Mouse (Mus musculus): ENCODE measurements at regions not wholly inside any gene's neighbourhood (a gene's known extent, or its start where the extent isn't known, plus 50 kb on each side); places are given as distances from the start of the nearest gene placed in this dataset.

DNA sequence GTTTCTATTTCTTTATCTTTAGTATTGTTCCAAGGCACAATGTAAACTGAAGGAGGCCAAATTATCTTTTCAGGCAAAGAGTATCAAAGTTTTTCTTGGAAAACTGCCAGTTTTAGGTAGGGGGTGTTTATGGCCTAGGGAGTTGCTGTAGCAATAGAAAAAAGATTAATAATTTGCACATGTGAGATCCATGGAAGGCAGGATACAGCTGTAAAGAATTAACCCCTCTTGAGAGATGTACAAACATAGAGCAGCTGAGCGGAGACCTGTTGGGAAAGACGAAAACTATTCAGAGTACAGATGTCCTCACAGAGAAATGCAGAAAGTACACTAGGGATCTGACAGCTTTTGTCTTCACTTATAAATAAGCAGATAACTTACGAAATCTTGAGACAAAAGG, 176.8 kb downstream of the Fign start:
- Histone ChIP-seq H3K79me2 (ENCODE audit: control insufficient read depth, insufficient read depth) (no peaks in the 10 kb centered on the region), H3K4me2 (ENCODE audit: low read depth) (no peak overlapping the region), H3ac (ENCODE audit: control insufficient read depth, insufficient read length) (no peak overlapping the region), H3K36me3 (ENCODE audit: control insufficient read depth, insufficient read depth) (no peaks in the 10 kb centered on the region), H3K4me3 (no peak overlapping the region), H3K27me3 (ENCODE audit: control insufficient read depth, insufficient read depth, insufficient read length) (no peaks in the 10 kb centered on the region)
- TF ChIP-seq CEBPB (IDR thresholded peaks at IDR 0.05; ENCODE audit: insufficient read depth, poor library complexity, severe bottlenecking): no peak
- no peak for TF ChIP-seq SRF (IDR thresholded peaks at IDR 0.05; ENCODE audit: control insufficient read depth, insufficient read length, low read depth)
- no peak for TF ChIP-seq TCF12 (IDR thresholded peaks at IDR 0.05; ENCODE audit: insufficient read depth, poor library complexity, severe bottlenecking)
- no peak for TF ChIP-seq MYOG (IDR thresholded peaks at IDR 0.05; ENCODE audit: control insufficient read depth in 1 of 3, insufficient read depth in 1 of 3, insufficient read length in 2 of 3, low read depth in 2 of 3)
- no peak for TF ChIP-seq MAX (IDR thresholded peaks at IDR 0.05; ENCODE audit: low read depth)
- no peak for TF ChIP-seq USF1 (IDR thresholded peaks at IDR 0.05; ENCODE audit: low read depth)
- TF ChIP-seq MYOD1 (IDR thresholded peaks at IDR 0.05; ENCODE audit: control insufficient read depth in 1 of 3, insufficient read length in 2 of 3, low read depth in 2 of 3): no peak
- TF ChIP-seq REST (IDR thresholded peaks at IDR 0.05; ENCODE audit: insufficient read depth, insufficient read length): no peak
- TF ChIP-seq POLR2AphosphoS2 (IDR thresholded peaks at IDR 0.05; ENCODE audit: insufficient read length, low read depth): no peak

DNA sequence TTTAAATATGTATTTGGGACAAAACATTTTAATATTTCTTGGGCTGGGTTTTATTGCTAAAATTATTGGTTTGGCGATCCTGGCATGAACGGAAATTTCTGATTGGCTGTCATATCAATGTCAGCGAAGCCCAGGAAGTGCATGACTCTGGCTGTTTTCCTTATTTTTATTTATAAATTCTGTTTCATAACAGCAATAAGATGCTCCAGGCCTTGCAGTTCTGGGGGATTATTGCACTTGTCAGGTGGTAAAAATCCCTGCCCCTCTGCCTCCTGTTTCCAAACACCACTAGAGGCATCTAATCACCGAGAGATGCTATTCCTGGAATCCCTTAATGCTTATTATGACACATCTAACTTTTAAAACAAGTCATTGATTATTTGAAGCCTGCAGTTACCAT, 177.8 kb downstream of the Fign start:
- H3K4me2 ChIP-seq (ENCODE audit: low read depth): no peak overlapping the region
- no peaks in the 10 kb centered on the region for H3K79me2 ChIP-seq (ENCODE audit: control insufficient read depth, insufficient read depth)
- TF ChIP-seq MYOD1 (IDR thresholded peaks at IDR 0.05; ENCODE audit: control insufficient read depth in 1 of 3, insufficient read length in 2 of 3, low read depth in 2 of 3) (no peak), MAX (IDR thresholded peaks at IDR 0.05; ENCODE audit: low read depth) (no peak), POLR2AphosphoS2 (IDR thresholded peaks at IDR 0.05; ENCODE audit: insufficient read length, low read depth) (no peak), SRF (IDR thresholded peaks at IDR 0.05; ENCODE audit: control insufficient read depth, insufficient read length, low read depth) (no peak), USF1 (IDR thresholded peaks at IDR 0.05; ENCODE audit: low read depth) (no peak), CEBPB (IDR thresholded peaks at IDR 0.05; ENCODE audit: insufficient read depth, poor library complexity, severe bottlenecking) (no peak)
- no peak overlapping the region for H3ac ChIP-seq (ENCODE audit: control insufficient read depth, insufficient read length)
- H3K4me3 ChIP-seq: no peak overlapping the region
- no peaks in the 10 kb centered on the region for H3K36me3 ChIP-seq (ENCODE audit: control insufficient read depth, insufficient read depth)
- H3K27me3 ChIP-seq (ENCODE audit: control insufficient read depth, insufficient read depth, insufficient read length): no peaks in the 10 kb centered on the region

DNA sequence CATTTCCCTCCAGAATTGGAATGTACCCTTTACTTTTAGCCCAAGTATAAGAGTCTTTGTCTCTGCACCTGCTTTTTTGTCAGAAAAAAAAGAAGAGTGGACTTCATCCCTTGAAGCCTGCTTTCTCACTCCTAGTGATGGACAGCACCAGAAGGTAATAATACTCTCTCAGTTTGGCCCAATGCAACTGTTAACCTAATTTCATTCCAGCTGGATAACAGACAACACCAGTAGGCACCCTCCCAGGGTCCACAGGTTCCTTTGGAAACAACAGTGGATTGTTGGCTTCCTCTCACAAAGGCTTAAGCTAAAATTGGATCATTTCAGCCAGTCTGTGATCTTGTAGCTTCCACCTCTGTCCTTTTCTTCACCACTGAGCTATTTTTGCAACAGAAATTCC, 197.2 kb downstream of the Fign start:
- Histone ChIP-seq H3K4me2 (ENCODE audit: low read depth) (no peak overlapping the region), H3K4me3 (no peak overlapping the region), H3K79me2 (ENCODE audit: control insufficient read depth, insufficient read depth) (no peaks in the 10 kb centered on the region), H3K36me3 (ENCODE audit: control insufficient read depth, insufficient read depth) (no peaks in the 10 kb centered on the region), H3K27me3 (ENCODE audit: control insufficient read depth, insufficient read depth, insufficient read length) (no peaks in the 10 kb centered on the region), H3ac (ENCODE audit: control insufficient read depth, insufficient read length) (no peak overlapping the region)
- no peak for TF ChIP-seq MYOG (IDR thresholded peaks at IDR 0.05; ENCODE audit: control insufficient read depth in 1 of 3, insufficient read depth in 1 of 3, insufficient read length in 2 of 3, low read depth in 2 of 3)
- no peak for TF ChIP-seq E2F4 (IDR thresholded peaks at IDR 0.05; ENCODE audit: insufficient read depth)
- no peak for TF ChIP-seq TCF12 (IDR thresholded peaks at IDR 0.05; ENCODE audit: insufficient read depth, poor library complexity, severe bottlenecking)
- no peak for TF ChIP-seq SRF (IDR thresholded peaks at IDR 0.05; ENCODE audit: control insufficient read depth, insufficient read length, low read depth)

DNA sequence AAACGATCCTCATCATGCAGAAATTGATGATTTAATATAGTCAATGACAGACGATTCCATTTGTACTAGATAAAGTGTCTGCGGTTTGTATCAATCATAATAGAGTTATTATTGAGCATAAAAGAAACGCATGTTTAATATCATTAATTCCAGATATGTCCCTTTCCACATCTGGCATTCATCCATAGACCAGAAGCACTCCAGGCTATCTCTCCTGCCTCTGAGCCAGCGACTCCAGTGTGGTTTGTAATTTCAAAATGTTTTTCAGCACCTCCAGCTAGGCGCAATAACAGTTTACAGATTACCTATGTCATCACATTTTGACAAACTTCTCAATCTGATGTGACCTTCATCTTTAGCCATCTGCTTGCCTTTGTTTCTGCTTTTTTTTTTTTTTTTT, 219.4 kb downstream of the Fign start:
- no peak overlapping the region for H3K4me3 ChIP-seq
- H3K36me3 ChIP-seq (ENCODE audit: control insufficient read depth, insufficient read depth): no peaks in the 10 kb centered on the region
- H3K27me3 ChIP-seq (ENCODE audit: control insufficient read depth, insufficient read depth, insufficient read length): no peaks in the 10 kb centered on the region
- TF ChIP-seq POLR2A (IDR thresholded peaks at IDR 0.05; ENCODE audit: insufficient read length, low read depth) (no peak), POLR2AphosphoS2 (IDR thresholded peaks at IDR 0.05; ENCODE audit: insufficient read length, low read depth) (no peak), TCF3 (IDR thresholded peaks at IDR 0.05; ENCODE audit: insufficient read length, low read depth) (no peak), MYOG (IDR thresholded peaks at IDR 0.05; ENCODE audit: control insufficient read depth in 1 of 3, insufficient read depth in 1 of 3, insufficient read length in 2 of 3, low read depth in 2 of 3) (no peak), MYOD1 (IDR thresholded peaks at IDR 0.05; ENCODE audit: control insufficient read depth in 1 of 3, insufficient read length in 2 of 3, low read depth in 2 of 3) (no peak), USF1 (IDR thresholded peaks at IDR 0.05; ENCODE audit: low read depth) (no peak), SRF (IDR thresholded peaks at IDR 0.05; ENCODE audit: control insufficient read depth, insufficient read length, low read depth) (no peak)
- H3K79me2 ChIP-seq (ENCODE audit: control insufficient read depth, insufficient read depth): no peaks in the 10 kb centered on the region
- H3K4me2 ChIP-seq (ENCODE audit: low read depth): no peak overlapping the region
- no peak overlapping the region for H3ac ChIP-seq (ENCODE audit: control insufficient read depth, insufficient read length)

DNA sequence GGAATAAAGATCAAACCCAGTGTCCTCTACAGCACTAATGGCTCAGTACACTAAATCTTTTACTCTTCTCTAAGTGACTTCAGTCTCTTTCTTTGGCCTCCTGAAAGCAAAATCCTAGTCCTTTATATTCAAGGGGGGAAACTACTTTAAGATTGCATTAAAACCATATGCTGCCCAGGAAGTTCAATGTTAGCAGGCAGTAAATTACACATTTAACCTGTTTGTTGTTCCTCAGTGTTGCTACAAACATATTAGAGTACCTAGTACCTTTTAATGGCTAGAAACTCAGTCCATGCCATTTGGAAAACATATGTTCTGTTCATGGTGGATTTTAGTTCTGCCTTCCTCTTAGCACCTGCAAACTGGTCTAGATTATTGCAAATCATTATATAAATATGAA, 220.5 kb downstream of the Fign start:
- no peak for TF ChIP-seq SRF (IDR thresholded peaks at IDR 0.05; ENCODE audit: control insufficient read depth, insufficient read length, low read depth)
- TF ChIP-seq MAX (IDR thresholded peaks at IDR 0.05; ENCODE audit: low read depth): no peak
- no peak for TF ChIP-seq POLR2A (IDR thresholded peaks at IDR 0.05; ENCODE audit: insufficient read length, low read depth)
- no peak for TF ChIP-seq TCF3 (IDR thresholded peaks at IDR 0.05; ENCODE audit: insufficient read length, low read depth)
- no peak for TF ChIP-seq REST (IDR thresholded peaks at IDR 0.05; ENCODE audit: insufficient read depth, insufficient read length)
- TF ChIP-seq USF1 (IDR thresholded peaks at IDR 0.05; ENCODE audit: low read depth): no peak
- no peak for TF ChIP-seq MYOG (IDR thresholded peaks at IDR 0.05; ENCODE audit: control insufficient read depth in 1 of 3, insufficient read depth in 1 of 3, insufficient read length in 2 of 3, low read depth in 2 of 3)
- no peak for TF ChIP-seq TCF12 (IDR thresholded peaks at IDR 0.05; ENCODE audit: insufficient read depth, poor library complexity, severe bottlenecking)
- TF ChIP-seq E2F4 (IDR thresholded peaks at IDR 0.05; ENCODE audit: insufficient read depth): no peak
- TF ChIP-seq MYOD1 (IDR thresholded peaks at IDR 0.05; ENCODE audit: control insufficient read depth in 1 of 3, insufficient read length in 2 of 3, low read depth in 2 of 3): no peak
- no peak for TF ChIP-seq POLR2AphosphoS2 (IDR thresholded peaks at IDR 0.05; ENCODE audit: insufficient read length, low read depth)
- TF ChIP-seq CEBPB (IDR thresholded peaks at IDR 0.05; ENCODE audit: insufficient read depth, poor library complexity, severe bottlenecking): no peak
- no peak overlapping the region for H3K4me2 ChIP-seq (ENCODE audit: low read depth)
- no peaks in the 10 kb centered on the region for H3K27me3 ChIP-seq (ENCODE audit: control insufficient read depth, insufficient read depth, insufficient read length)

More for the DNA sequence above, 220.5 kb downstream of the Fign start:
- Histone ChIP-seq H3K4me3 (no peak overlapping the region), H3K79me2 (ENCODE audit: control insufficient read depth, insufficient read depth) (no peaks in the 10 kb centered on the region), H3ac (ENCODE audit: control insufficient read depth, insufficient read length) (no peak overlapping the region), H3K36me3 (ENCODE audit: control insufficient read depth, insufficient read depth) (no peaks in the 10 kb centered on the region)

Data from myocyte (in vitro differentiated cells).